Comparison of ENCODE assay signal across 20 mouse cellular contexts in the genomic region with DNA sequence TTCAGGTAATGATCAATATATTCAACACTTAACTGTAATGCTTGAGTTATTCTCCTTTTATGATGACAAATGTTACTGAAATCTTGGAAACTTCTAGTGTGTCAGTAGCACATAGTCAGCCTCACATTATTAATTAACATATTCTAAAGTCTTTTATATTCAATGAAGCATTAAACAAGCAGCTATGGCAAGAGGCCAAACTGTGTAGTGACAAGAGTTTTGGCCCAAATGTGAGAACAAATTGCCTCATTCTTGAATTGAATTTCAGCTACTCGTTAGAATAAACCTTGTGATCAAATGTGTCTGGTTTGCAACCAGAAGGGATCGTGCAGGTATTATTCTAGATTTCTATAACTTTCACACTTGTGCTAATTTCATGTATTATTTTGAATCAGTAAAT.
"Had no signal": no experiment of that assay in that cellular context is flagged by ENCODE, and none has a peak within 500 bp of the region (broad histone marks: within the 10 kb centered on the region; RNA-seq: fewer than 3 reads in every experiment).

No protein-coding gene starts in this region.

- H3K4me1 ChIP-seq: limb, embryonic 10.5 days; limb, embryonic 13.5 days; liver, embryonic 12.5 days; liver, embryonic 15.5 days; lung, embryonic 15.5 days; megakaryocyte, embryonic 14.5 days; midbrain, embryonic 10.5 days; midbrain, embryonic 13.5 days; neural tube, embryonic 12.5 days; neural tube, embryonic 15.5 days had no signal

- ATAC-seq: liver, embryonic 12.5 days; midbrain, embryonic 13.5 days had no signal

- DNase-seq: kidney, postnatal 25 days; layer of hippocampus, adult 9-11 months; liver; lung, adult 18-20 months; lung, postnatal 10 days; lung, postnatal 36 days; thymus, adult 18-20 months; thymus, postnatal 36 days had no signal

- H3K27me3 ChIP-seq: limb, embryonic 13.5 days; liver, embryonic 12.5 days; liver, embryonic 15.5 days; lung, embryonic 15.5 days; megakaryocyte, embryonic 14.5 days; midbrain, embryonic 13.5 days; neural tube, embryonic 12.5 days; neural tube, embryonic 15.5 days had no signal

- H3K9me3 ChIP-seq: limb, embryonic 10.5 days; limb, embryonic 13.5 days; liver, embryonic 12.5 days; liver, embryonic 15.5 days; lung, embryonic 15.5 days; megakaryocyte, embryonic 14.5 days; midbrain, embryonic 10.5 days; midbrain, embryonic 13.5 days; neural tube, embryonic 12.5 days; neural tube, embryonic 15.5 days had no signal

- H3K36me3 ChIP-seq: limb, embryonic 10.5 days; limb, embryonic 13.5 days; liver, embryonic 12.5 days; liver, embryonic 15.5 days; lung, embryonic 15.5 days; midbrain, embryonic 10.5 days; midbrain, embryonic 13.5 days; neural tube, embryonic 12.5 days; neural tube, embryonic 15.5 days had no signal

- H3K4me3 ChIP-seq: layer of hippocampus, adult 2 months; limb, embryonic 10.5 days; limb, embryonic 13.5 days; liver, embryonic 12.5 days; liver, embryonic 15.5 days; lung, embryonic 15.5 days; megakaryocyte, embryonic 14.5 days; midbrain, embryonic 10.5 days; midbrain, embryonic 13.5 days; neural tube, embryonic 12.5 days; neural tube, embryonic 15.5 days had no signal

- H3K9ac ChIP-seq: limb, embryonic 13.5 days; liver, embryonic 12.5 days; liver, embryonic 15.5 days; lung, embryonic 15.5 days; midbrain, embryonic 13.5 days; neural tube, embryonic 12.5 days; neural tube, embryonic 15.5 days had no signal

- H3K27ac ChIP-seq: kidney, postnatal 0 days; layer of hippocampus, adult 2 months; limb, embryonic 10.5 days; limb, embryonic 13.5 days; liver, embryonic 12.5 days; liver, embryonic 15.5 days; lung, embryonic 15.5 days; midbrain, embryonic 10.5 days; midbrain, embryonic 13.5 days; neural tube, embryonic 12.5 days; neural tube, embryonic 15.5 days had no signal

- H3K4me2 ChIP-seq: limb, embryonic 13.5 days; liver, embryonic 12.5 days; liver, embryonic 15.5 days; lung, embryonic 15.5 days; midbrain, embryonic 13.5 days; neural tube, embryonic 12.5 days; neural tube, embryonic 15.5 days had no signal
